ENCODE assay signal across 9 mouse cellular contexts in genomic region chr3:31902504-31903330, GRCm38 (mm10). TPM values are rescaled to one million over a fixed set of nuclear protein-coding genes. Genes with fewer than 3 reads are reported as not detected.
A peak's percentile ranks its signal among the peaks of the same experiment; 100 is the strongest.
DNase-seq lines count a peak whose midpoint lies in the region; ATAC-seq and TF ChIP-seq lines count a peak whose summit lies in the region.
"Had no signal": no experiment of that assay in that cellular context is flagged by ENCODE, and none has a peak within 500 bp of the region (broad histone marks: within the 10 kb centered on the region; RNA-seq: fewer than 3 reads in every experiment).

TSS of gene Kcnmb2 (plus strand) at chr3:31902507.

- H3K36me3 ChIP-seq in heart, embryonic 12.5 days, result no peaks in the 10 kb centered on the region
- H3K36me3 ChIP-seq in ES-E14 (ENCODE audit: control insufficient read depth, insufficient read depth, low read length, poor library complexity, severe bottlenecking), result no peaks in the 10 kb centered on the region
- no peaks in the 10 kb centered on the region for H3K36me3 ChIP-seq in embryonic facial prominence, embryonic 10.5 days (replicated peaks)
- no peaks in the 10 kb centered on the region for H3K36me3 ChIP-seq in intestine, embryonic 15.5 days
- H3K36me3 ChIP-seq in midbrain, embryonic 13.5 days, result no peaks in the 10 kb centered on the region

- WGBS in heart, embryonic 12.5 days, result 2% methylated on average over 22 of the region's 22 CpGs
- 3% methylated on average over 22 of the region's 22 CpGs for WGBS in embryonic facial prominence, embryonic 10.5 days
- 3% methylated on average over 22 of the region's 22 CpGs for WGBS in intestine, embryonic 15.5 days
- WGBS in midbrain, embryonic 13.5 days, result 2% methylated on average over 22 of the region's 22 CpGs

- in situ Hi-C loops in ES-E14 (cut with MboI; ENCODE audit: low sequenced_read_pairs in 2 of 2, unreplicated experiment in 2 of 2), result no loop called here

- no peak for ATAC-seq in heart, embryonic 12.5 days (ENCODE audit: insufficient number of reproducible peaks, low FRiP score)
- peak; percentile 46 for ATAC-seq in intestine, embryonic 15.5 days
- peak; percentile 67 for ATAC-seq in midbrain, embryonic 13.5 days

- H3K4me2 ChIP-seq in heart, embryonic 12.5 days, result peak within 1 kb of the TSS; percentile 86
- peak within 1 kb of the TSS; percentile 58 for H3K4me2 ChIP-seq in intestine, embryonic 15.5 days (replicated peaks)
- H3K4me2 ChIP-seq in midbrain, embryonic 13.5 days (replicated peaks), result peak within 1 kb of the TSS; percentile 78

- peak within 1 kb of the TSS; percentile 14; the same call in 1 of the 2 replicates for H3K9ac ChIP-seq in heart, embryonic 12.5 days
- H3K9ac ChIP-seq in ES-E14 (ENCODE audit: insufficient read depth, low read depth, low read length, poor library complexity, severe bottlenecking), result no peak within 1 kb of the TSS
- no peak within 1 kb of the TSS for H3K9ac ChIP-seq in intestine, embryonic 15.5 days
- peak within 1 kb of the TSS; percentile 62 for H3K9ac ChIP-seq in midbrain, embryonic 13.5 days (replicated peaks)

- H3K4me3 ChIP-seq in heart, embryonic 12.5 days, result peak within 1 kb of the TSS; percentile 44
- no peak within 1 kb of the TSS for H3K4me3 ChIP-seq in ES-E14 (ENCODE audit: insufficient read depth in 1 of 2, low read depth in 1 of 2, low read length in 2 of 2, poor library complexity in 1 of 2, severe bottlenecking in 1 of 2)
- peak within 1 kb of the TSS; percentile 50 for H3K4me3 ChIP-seq in embryonic facial prominence, embryonic 10.5 days
- peak within 1 kb of the TSS; percentile 23 for H3K4me3 ChIP-seq in intestine, embryonic 15.5 days (replicated peaks)
- peak within 1 kb of the TSS; percentile 50 for H3K4me3 ChIP-seq in midbrain, embryonic 13.5 days (replicated peaks)
- H3K4me3 ChIP-seq: erythroblast, embryonic 14.5 days had no signal

- H3K4me1 ChIP-seq in heart, embryonic 12.5 days (replicated peaks), result peaks cover 26% of the 10 kb centered on the region
- peaks cover 10 to 13% of the 10 kb centered on the region in 2 experiments; a peak in 3 of 4 replicates for H3K4me1 ChIP-seq in ES-E14 (ENCODE audit: control insufficient read depth in 2 of 2, insufficient read depth in 2 of 2, low read length in 2 of 2, poor library complexity in 1 of 2)
- peaks cover 19% of the 10 kb centered on the region for H3K4me1 ChIP-seq in embryonic facial prominence, embryonic 10.5 days
- peaks cover 9% of the 10 kb centered on the region for H3K4me1 ChIP-seq in intestine, embryonic 15.5 days (replicated peaks)
- peaks cover 28% of the 10 kb centered on the region for H3K4me1 ChIP-seq in midbrain, embryonic 13.5 days (replicated peaks)

- no peak for DNase-seq in heart, postnatal 36 days
- peak; percentile 4 for DNase-seq in ES-E14 (ENCODE audit: low read depth, low spot score)
- peak; percentile 24 for DNase-seq in embryonic facial prominence, embryonic 10.5 days (ENCODE audit: low spot score)
- no peak for DNase-seq in thymus, postnatal 14 days
- no peak for DNase-seq in ovary, adult 18-20 months (ENCODE audit: low spot score)

- no peaks in the 10 kb centered on the region for H3K27me3 ChIP-seq in heart, embryonic 12.5 days (replicated peaks)
- peaks cover 39% of the 10 kb centered on the region for H3K27me3 ChIP-seq in embryonic facial prominence, embryonic 10.5 days (replicated peaks; ENCODE audit: low read depth, poor library complexity, severe bottlenecking)
- H3K27me3 ChIP-seq in intestine, embryonic 15.5 days (replicated peaks), result no peaks in the 10 kb centered on the region
- H3K27me3 ChIP-seq in midbrain, embryonic 13.5 days, result peaks cover 10% of the 10 kb centered on the region; the same call in 1 of the 2 replicates

- intact Hi-C loops in heart, postnatal 36 days (cut with DNase I), result no loop called here

- no peak within 1 kb of the TSS for H3K27ac ChIP-seq in heart, embryonic 12.5 days (ENCODE audit: poor library complexity, severe bottlenecking)
- H3K27ac ChIP-seq in ES-E14 (ENCODE audit: insufficient read depth, low read depth, low read length, poor library complexity, severe bottlenecking), result no peak within 1 kb of the TSS; the same call in 1 of the 2 replicates
- H3K27ac ChIP-seq in embryonic facial prominence, embryonic 10.5 days (replicated peaks), result peak within 1 kb of the TSS; percentile 30; the same call in 1 of the 2 replicates
- H3K27ac ChIP-seq in intestine, embryonic 15.5 days, result no peak within 1 kb of the TSS
- no peak within 1 kb of the TSS for H3K27ac ChIP-seq in midbrain, embryonic 13.5 days

- H3K9me3 ChIP-seq in heart, embryonic 12.5 days (replicated peaks), result no peaks in the 10 kb centered on the region
- H3K9me3 ChIP-seq in ES-E14 (ENCODE audit: control insufficient read depth, insufficient read depth, low read depth, low read length), result no peaks in the 10 kb centered on the region
- H3K9me3 ChIP-seq in embryonic facial prominence, embryonic 10.5 days, result no peaks in the 10 kb centered on the region
- no peaks in the 10 kb centered on the region for H3K9me3 ChIP-seq in intestine, embryonic 15.5 days
- H3K9me3 ChIP-seq in midbrain, embryonic 13.5 days, result no peaks in the 10 kb centered on the region

TF ChIP-seq in ES-E14, 5 proteins besides CTCF, POLR2A, EP300 and RAD21:
- TF ChIP-seq HCFC1 (IDR thresholded peaks at IDR 0.05; ENCODE audit: borderline replicate concordance, insufficient read depth, low read length), result no peak
- TF ChIP-seq ZC3H11A (IDR thresholded peaks at IDR 0.05; ENCODE audit: borderline replicate concordance, low read depth, low read length), result no peak
- TF ChIP-seq ZNF384 (IDR thresholded peaks at IDR 0.05; ENCODE audit: low read depth, low read length), result no peak
- TF ChIP-seq MAFK (IDR thresholded peaks at IDR 0.05; ENCODE audit: insufficient read depth, low read depth, low read length), result no peak
- TF ChIP-seq CHD2 (IDR thresholded peaks at IDR 0.05; ENCODE audit: low read depth, low read length), result no peak

RNA-seq across cellular contexts. Expression of gene Kcnmb2, which starts in this region (rescaled TPM):
- 0.61 and 0.92 TPM in 2 replicates for polyA plus RNA-seq in heart, embryonic 12.5 days (2016; fragmentation: Nextera tagmentation; extraction: Ambion mirVana)
- not detected for total RNA-seq in heart, postnatal 36 days (2021)
- not detected in 2 replicates for total RNA-seq in ES-E14 (2012; rRNA removed)
- 5.2 and 5.9 TPM in 2 replicates for polyA plus RNA-seq in embryonic facial prominence, embryonic 10.5 days (2016; fragmentation: Nextera tagmentation; extraction: Ambion mirVana)
- 0.96 and 2.5 TPM in 2 replicates for polyA plus RNA-seq in intestine, embryonic 15.5 days (2015; fragmentation: Nextera tagmentation; extraction: Ambion mirVana)
- 6.5 and 6.9 TPM in 2 replicates for polyA plus RNA-seq in midbrain, embryonic 13.5 days (2015; fragmentation: Nextera tagmentation; extraction: Ambion mirVana)
- polyA plus RNA-seq: erythroblast, embryonic 14.5 days had no signal

Comparison
In these comparisons a context has a peak if more than half of its experiments do, and no peak if none do; other contexts are left out.
1. Peak in DNase-seq in ES-E14; RNA of the gene not detected or under 1 TPM.
2. H3K4me3 ChIP-seq: peak in heart, embryonic 12.5 days (single experiment), embryonic facial prominence, embryonic 10.5 days (single experiment), intestine, embryonic 15.5 days (single experiment) and midbrain, embryonic 13.5 days (single experiment); none in ES-E14 (0 of 2).
3. H3K9ac ChIP-seq: peak in heart, embryonic 12.5 days (single experiment) and midbrain, embryonic 13.5 days (single experiment); none in ES-E14 (single experiment) and intestine, embryonic 15.5 days (single experiment).
4. Peak in every context shown above with its lines, with median percentiles within 50 percentile points of each other: H3K4me2 ChIP-seq.